Mouse (Mus musculus): ENCODE results near the gene Rnft1.

GRCm38 (mm10) chr11:86539716-86540475 lies 55.4 kb downstream of the Rnft1 start:
- TF ChIP-seq NELFE (IDR thresholded peaks at IDR 0.05; ENCODE audit: low read depth, low read length) (no peak), CHD2 (IDR thresholded peaks at IDR 0.05; ENCODE audit: low read length) (no peak)
